Mouse (Mus musculus): ENCODE measurements around the gene Fastk. TPM values are rescaled to one million over a fixed set of nuclear protein-coding genes. Genes with fewer than 3 reads are reported as not detected.

Fastk gene
- 24.9 and 28.9 TPM in 2 replicates for total RNA-seq (2023)

DNA sequence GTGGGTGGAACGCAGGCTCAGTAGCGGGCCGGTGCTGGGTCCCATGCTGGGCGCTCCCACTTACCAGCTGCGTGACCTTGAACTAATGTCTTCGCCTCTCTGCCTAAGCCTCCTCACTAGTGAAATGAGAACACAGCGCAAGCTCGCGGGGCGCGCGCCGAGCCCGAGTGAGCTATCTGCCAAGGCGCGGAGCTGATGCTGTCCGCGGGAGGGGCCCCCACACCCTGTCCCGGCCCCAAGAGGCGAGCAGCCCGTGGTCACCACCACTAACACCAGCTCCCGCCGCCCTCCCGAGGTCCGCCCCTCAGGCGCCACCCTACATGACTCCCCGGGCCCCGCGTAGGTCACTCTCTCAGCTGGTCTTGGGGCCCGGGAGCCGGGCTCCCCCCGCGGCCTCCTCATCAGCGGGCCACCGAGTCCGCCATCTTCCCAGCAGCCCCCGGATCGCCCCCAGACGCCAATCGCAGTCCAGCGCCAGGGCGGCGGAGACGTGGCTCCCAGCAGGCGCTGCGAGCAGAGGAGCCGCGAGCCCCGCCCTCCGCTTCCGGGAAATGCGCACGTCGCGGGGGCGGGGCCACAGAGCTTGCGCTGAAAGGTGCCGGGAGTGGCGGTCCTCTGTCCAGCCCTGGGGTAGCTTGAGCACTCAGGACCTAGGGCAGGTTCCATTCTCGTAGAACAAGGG lies at the start of gene Fastk:
Gene Fastk (minus strand): TSS at position 542 of the 682 bp plus-strand sequence.

GRCm38 (mm10) chr5:24452030-24452690 lies 7.1 kb upstream of the Fastk start, which contains the start of gene Agap3:
TSS of gene Agap3 (plus strand) at chr5:24452177.

GRCm38 (mm10) chr5:24447624-24448298 lies 2.7 kb upstream of the Fastk start, which contains the start of gene Tmub1:
TSS of gene Tmub1 (minus strand) at chr5:24447854.

GRCm38 (mm10) chr5:24423129-24424003 lies 21.7 kb downstream of the Fastk start, which contains the start of the genes Cdk5 and Slc4a2:
TSS of gene Cdk5 (minus strand) at chr5:24423530.
TSS of gene Slc4a2 (plus strand) at chr5:24423837.

GRCm38 (mm10) chr5:24413042-24413693 lies 31.9 kb downstream of the Fastk start, which contains the start of gene Asic3:
TSS of gene Asic3 (plus strand) at chr5:24413392.

DNA sequence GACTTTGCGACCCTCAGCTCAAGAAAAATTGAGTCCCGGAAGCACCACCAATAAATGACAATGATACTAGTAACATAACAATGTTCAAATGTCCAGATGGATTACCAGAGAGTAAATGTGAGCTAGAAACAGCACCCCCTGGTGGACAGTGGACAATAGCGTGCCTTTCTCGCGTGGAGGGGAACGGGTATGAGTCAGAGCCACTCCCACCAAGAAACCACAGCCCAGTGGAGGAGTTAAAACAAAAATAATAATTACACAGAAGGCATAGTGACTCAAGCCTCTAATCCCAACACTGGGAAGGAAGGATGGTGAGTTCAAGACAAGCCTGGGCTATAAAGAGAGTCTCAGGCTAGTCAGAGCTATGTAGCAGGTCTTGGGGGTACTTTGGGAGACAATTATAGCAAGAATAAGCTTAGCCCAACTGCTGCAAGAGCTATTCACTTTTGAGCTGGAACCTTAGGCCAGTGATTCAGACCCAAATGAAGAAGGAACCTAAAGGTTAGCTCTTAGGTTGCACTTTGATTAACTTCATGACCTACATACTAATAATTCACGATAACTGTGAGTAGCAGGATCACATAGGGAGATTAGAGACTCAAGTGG lies 51.6 kb downstream of the Fastk start, which contains the start of gene Abcb8:
Gene Abcb8 (plus strand): TSS at position 272 of the 606 bp plus-strand sequence.

GRCm38 (mm10) chr5:24391864-24392263 lies 53.2 kb downstream of the Fastk start, which contains the start of gene Atg9b:
TSS of gene Atg9b (minus strand) at chr5:24392143.

Other genes starting within 250 kb of the Fastk start
- 0.47 TPM in 1 of 2 replicates, not detected in the other for gene Kcnh2, start 93.7 kb downstream of the Fastk start, total RNA-seq (2023)
- not detected in 2 replicates for gene Nos3, start 80.5 kb downstream of the Fastk start, total RNA-seq (2023)
- 0.88 and 1.4 TPM in 2 replicates for gene Atg9b, start 53.1 kb downstream of the Fastk start, total RNA-seq (2023)
- gene Abcb8, start 51.6 kb downstream of the Fastk start, total RNA-seq (2023), result 7.5 and 10.0 TPM in 2 replicates
- gene Asic3, start 31.9 kb downstream of the Fastk start, total RNA-seq (2023), result not detected in 2 replicates
- 25.8 and 33.8 TPM in 2 replicates for gene Cdk5, start 21.8 kb downstream of the Fastk start, total RNA-seq (2023)
- gene Slc4a2, start 21.4 kb downstream of the Fastk start, total RNA-seq (2023), result 45.7 and 72.9 TPM in 2 replicates
- 10.6 and 10.8 TPM in 2 replicates for gene Tmub1, start 2.6 kb upstream of the Fastk start, total RNA-seq (2023)
- gene Agap3, start 6.9 kb upstream of the Fastk start, total RNA-seq (2023), result 19.1 and 29.0 TPM in 2 replicates
- gene Gbx1, start 81.9 kb upstream of the Fastk start, total RNA-seq (2023), result not detected in 2 replicates
- not detected in 2 replicates for gene Asb10, start 95.7 kb upstream of the Fastk start, total RNA-seq (2023)
- not detected in 2 replicates for gene 4931409K22Rik, start 111.5 kb upstream of the Fastk start, total RNA-seq (2023)
- gene Abcf2, start 132.2 kb upstream of the Fastk start, total RNA-seq (2023), result 19.1 and 28.7 TPM in 2 replicates
- 17.2 and 24.3 TPM in 2 replicates for gene Chpf2, start 141.5 kb upstream of the Fastk start, total RNA-seq (2023)
- gene Smarcd3, start 179.1 kb upstream of the Fastk start, total RNA-seq (2023), result 0.16 and 0.28 TPM in 2 replicates
- gene Nub1, start 240.2 kb upstream of the Fastk start, total RNA-seq (2023), result 65.3 and 87.6 TPM in 2 replicates

Measured in neutrophil, adult 65 days (primary cell).